Mouse (Mus musculus) A20 (cell line): ENCODE data around the gene Myo9b.
"Not testable (repeated sequence)": the region's sequence is repeated elsewhere in the genome, so short reads cannot be mapped to it uniquely, and the experiment has no call there.

Experiments
- DNase-seq: peaks from one replicate; pipeline ENCODE4 v3.0.0-alpha.2; 2011; ENCODE audit warnings: low read depth, low spot score

The Myo9b gene

GRCm38 (mm10) chr8:71272286-71273150, at the start of gene Myo9b, which contains the start of gene Haus8:
Myo9b (plus strand) TSS chr8:71272714.
Haus8 (minus strand) TSS chr8:71272934.
- peak; percentile 99 for DNase-seq

GRCm38 (mm10) chr8:71224560-71224959, 48.0 kb upstream of the Myo9b start:
- peak; percentile 24 for DNase-seq

- no peak for DNase-seq
These were observed 29.8 kb upstream of the Myo9b start for GRCm38 (mm10) chr8:71242757-71243156.

- no peak for DNase-seq
These were observed 24.3 kb upstream of the Myo9b start for GRCm38 (mm10) chr8:71248203-71248602.

GRCm38 (mm10) chr8:71256545-71257232, 15.8 kb upstream of the Myo9b start:
- DNase-seq, result no peak

- DNase-seq, result peak; percentile 48
These were observed 11.3 kb upstream of the Myo9b start for GRCm38 (mm10) chr8:71261234-71261633.

GRCm38 (mm10) chr8:71267690-71268089, 4.8 kb upstream of the Myo9b start:
- no peak for DNase-seq

GRCm38 (mm10) chr8:71268286-71268685, 4.2 kb upstream of the Myo9b start:
- not testable (repeated sequence) for DNase-seq

- DNase-seq, result no peak
These were observed 884 bp upstream of the Myo9b start for GRCm38 (mm10) chr8:71271630-71272029.

- DNase-seq, result peak; percentile 82
These were observed 617 bp downstream of the Myo9b start for GRCm38 (mm10) chr8:71273151-71273510.

- no peak for DNase-seq
These were observed 2.0 kb downstream of the Myo9b start for GRCm38 (mm10) chr8:71274478-71274877.

GRCm38 (mm10) chr8:71276166-71276565, 3.7 kb downstream of the Myo9b start:
- DNase-seq, result no peak

GRCm38 (mm10) chr8:71279409-71279808, 6.9 kb downstream of the Myo9b start:
- DNase-seq, result not testable (repeated sequence)

GRCm38 (mm10) chr8:71281731-71282130, 9.2 kb downstream of the Myo9b start:
- not testable (repeated sequence) for DNase-seq

GRCm38 (mm10) chr8:71282621-71283020, 10.1 kb downstream of the Myo9b start:
- DNase-seq, result no peak

GRCm38 (mm10) chr8:71286223-71286622, 13.7 kb downstream of the Myo9b start:
- DNase-seq, result not testable (repeated sequence)

- no peak for DNase-seq
These were observed 16.0 kb downstream of the Myo9b start for GRCm38 (mm10) chr8:71288441-71288949.

- no peak for DNase-seq
These were observed 16.6 kb downstream of the Myo9b start for GRCm38 (mm10) chr8:71289098-71289497.

- no peak for DNase-seq
These were observed 17.7 kb downstream of the Myo9b start for GRCm38 (mm10) chr8:71290211-71290610.

- no peak for DNase-seq
These were observed 18.4 kb downstream of the Myo9b start for GRCm38 (mm10) chr8:71290911-71291310.

- no peak for DNase-seq
These were observed 18.8 kb downstream of the Myo9b start for GRCm38 (mm10) chr8:71291351-71291750.

GRCm38 (mm10) chr8:71293930-71294329, 21.4 kb downstream of the Myo9b start:
- not testable (repeated sequence) for DNase-seq
